Mouse (Mus musculus): ENCODE data around the gene Dnaic1.

DNA sequence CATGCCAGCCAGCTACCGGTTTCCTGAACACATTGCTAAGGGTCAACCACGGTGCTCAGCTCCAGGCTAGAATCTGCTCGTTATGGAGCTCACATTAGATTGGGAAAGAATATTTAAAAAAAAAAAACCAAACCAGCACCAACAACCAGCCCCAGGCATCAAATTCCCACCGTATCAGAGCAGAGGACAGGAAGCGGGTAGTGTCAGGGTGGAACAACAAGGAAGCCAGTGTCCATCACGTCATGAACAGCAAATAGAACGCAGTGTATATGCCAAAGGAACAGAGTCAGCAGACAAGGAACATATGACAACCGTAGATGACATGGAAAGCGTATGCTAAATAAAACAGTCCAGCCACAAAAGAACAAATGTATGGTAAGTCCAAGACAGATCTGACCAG is 63.4 kb downstream of the Dnaic1 start:
- no peak for TF ChIP-seq POLR2A (IDR thresholded peaks at IDR 0.05; ENCODE audit: insufficient read depth, low read depth, low read length)
- TF ChIP-seq CTCF (IDR thresholded peaks at IDR 0.05; ENCODE audit: insufficient read depth, low read depth, low read length) = no peak
